In the genomic region with DNA sequence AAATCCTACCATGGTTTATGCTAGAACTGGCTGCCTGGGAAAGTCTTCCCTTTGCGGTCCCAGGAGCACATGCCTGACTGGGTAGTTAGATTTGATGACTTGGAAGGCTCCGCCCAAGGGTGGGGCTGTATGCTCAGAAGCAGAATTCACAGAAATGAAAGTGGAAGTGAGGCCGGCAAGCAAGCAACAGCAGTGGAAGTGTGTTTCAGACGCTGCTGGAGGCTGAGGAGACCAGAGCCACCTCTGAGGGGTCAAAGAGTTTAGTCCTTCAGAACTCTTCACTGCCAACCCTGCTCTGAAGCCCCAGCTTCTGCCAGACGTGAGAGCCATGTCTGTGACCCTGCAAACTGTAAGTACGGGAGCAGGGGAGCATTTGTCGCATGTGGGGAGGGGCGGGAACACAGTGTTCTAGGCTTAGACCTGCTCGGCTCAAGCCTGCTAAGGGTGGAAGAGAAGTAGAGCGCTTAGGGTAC, we compare ENCODE assay signal across 8 mouse cellular contexts. TPM values are rescaled to one million over a fixed set of nuclear protein-coding genes. Genes with fewer than 3 reads are reported as not detected.
DNase-seq lines count a peak whose midpoint lies in the region; ATAC-seq and TF ChIP-seq lines count a peak whose summit lies in the region.

Ifi35 (plus strand) TSS at position 134 of the 473 bp plus-strand sequence.

- intact Hi-C loops in heart, postnatal 36 days (cut with DNase I), result no loop called here

- TF ChIP-seq CTCF in midbrain, postnatal 0 days (IDR thresholded peaks at IDR 0.05), result no peak

- peak within 1 kb of the TSS; percentile 62 for H3K9ac ChIP-seq in limb, embryonic 13.5 days
- H3K9ac ChIP-seq in midbrain, postnatal 0 days (replicated peaks; ENCODE audit: low read length, poor library complexity, severe bottlenecking), result no peak within 1 kb of the TSS

- WGBS in limb, embryonic 13.5 days, result 25% methylated on average over 10 of the region's 10 CpGs
- WGBS in midbrain, postnatal 0 days, result 44% methylated on average over 10 of the region's 10 CpGs

- peaks cover 29% of the 10 kb centered on the region for H3K4me1 ChIP-seq in limb, embryonic 13.5 days
- 0 out of 2 replicates have a peak, but pooled peaks cover 3% of the 10 kb centered on the region for H3K4me1 ChIP-seq in midbrain, postnatal 0 days (ENCODE audit: insufficient read depth, low read length)

- peak within 1 kb of the TSS; percentile 42 for H3K4me3 ChIP-seq in limb, embryonic 13.5 days
- H3K4me3 ChIP-seq in midbrain, postnatal 0 days (ENCODE audit: low read depth, low read length), result 0 out of 2 replicates have a peak within 1 kb of the TSS, but pooled peaks have one; percentile 13

- no peaks in the 10 kb centered on the region for H3K27me3 ChIP-seq in limb, embryonic 13.5 days
- no peaks in the 10 kb centered on the region for H3K27me3 ChIP-seq in midbrain, postnatal 0 days (ENCODE audit: insufficient read depth, low read length)

- H3K9me3 ChIP-seq in limb, embryonic 13.5 days, result no peaks in the 10 kb centered on the region
- H3K9me3 ChIP-seq in midbrain, postnatal 0 days (ENCODE audit: low read length), result no peaks in the 10 kb centered on the region

- H3K27ac ChIP-seq in limb, embryonic 13.5 days, result peak within 1 kb of the TSS; percentile 72; the same call in 1 of the 2 replicates
- 0 out of 2 replicates have a peak within 1 kb of the TSS, but pooled peaks have one; percentile 6 for H3K27ac ChIP-seq in midbrain, postnatal 0 days (ENCODE audit: low read depth, low read length)

- peak; percentile 95 for ATAC-seq in erythroblast, adult 5-6 weeks (replicated peaks; ENCODE audit: low FRiP score, poor library complexity, severe bottlenecking)
- peak; percentile 59 for ATAC-seq in limb, embryonic 13.5 days (ENCODE audit: low FRiP score, low read depth)
- ATAC-seq in midbrain, postnatal 0 days (ENCODE audit: low FRiP score), result no peak

- H3K4me2 ChIP-seq in limb, embryonic 13.5 days (replicated peaks), result peak within 1 kb of the TSS; percentile 60
- H3K4me2 ChIP-seq in midbrain, postnatal 0 days (ENCODE audit: low read depth, low read length, poor library complexity, severe bottlenecking), result no peak within 1 kb of the TSS

- H3K36me3 ChIP-seq in limb, embryonic 13.5 days, result peaks cover 27% of the 10 kb centered on the region
- H3K36me3 ChIP-seq in midbrain, postnatal 0 days (ENCODE audit: insufficient read depth, low read length), result peaks cover 18% of the 10 kb centered on the region

- DNase-seq in B cell, adult 2 months, result peak; percentile 74 to 78
- peak; percentile 86 for DNase-seq in R1 (ENCODE audit: low read depth, low spot score)
- DNase-seq in heart, postnatal 36 days, result peak; percentile 80
- DNase-seq in midbrain, postnatal 0 days (ENCODE audit: low spot score), result no peak
- peak; percentile 76 for DNase-seq in thymus, postnatal 25 days
- DNase-seq in frontal cortex, postnatal 25 days (ENCODE audit: low spot score in 2 of 2), result no peak

RNA-seq across cellular contexts. Expression of gene Ifi35, which starts in this region (rescaled TPM):
- 71.9 and 78.0 TPM in 2 replicates for total RNA-seq in erythroblast, adult 5-6 weeks (2015; ENCODE audit: low replicate concordance)
- 62.4 and 81.0 TPM in 2 replicates for total RNA-seq in erythroblast, adult 5-6 weeks (2017; ENCODE audit: low replicate concordance)
- 10 to 100 TPM; 13.3 to 15.6 TPM for total RNA-seq in heart, postnatal 36 days (2021)
- polyA plus RNA-seq in limb, embryonic 13.5 days (2015; fragmentation: Nextera tagmentation; extraction: Ambion mirVana), result 8.3 and 9.5 TPM in 2 replicates
- 1.9 and 3.3 TPM in 2 replicates for total RNA-seq in midbrain, postnatal 0 days (2014; rRNA removed)
- polyA plus RNA-seq in midbrain, postnatal 0 days (2015; fragmentation: Nextera tagmentation; extraction: Ambion mirVana), result 4.5 TPM in 2 replicates

Comparison
In these comparisons a context has a peak if more than half of its experiments do, and no peak if none do; other contexts are left out.
1. DNase-seq: peak in B cell, adult 2 months (2 of 2), R1 (single experiment), heart, postnatal 36 days (2 of 2) and thymus, postnatal 25 days (single experiment); none in midbrain, postnatal 0 days (single experiment) and frontal cortex, postnatal 25 days (0 of 2).